Mouse (Mus musculus) stomach, embryonic 16.5 days (tissue): ENCODE results near the gene Cbfa2t2. TPM values are rescaled to one million over a fixed set of nuclear protein-coding genes. Genes with fewer than 3 reads are reported as not detected.

Source experiments
- ATAC-seq: fragments of 200-750 bp; cut with Nextera tagmentation; 2 replicates; pipeline ENCODE4 v1.8.0; 2017; ENCODE audit warnings: moderate number of reproducible peaks, moderate TSS enrichment; ENCODE audit not compliant: insufficient read depth, low FRiP score
- H3K27ac ChIP-seq: fragments of 300-500 bp; sonication (generic); 2 replicates; pipeline ENCODE4 v1.5.1; 2014; ENCODE audit warnings: low read length
- H3K27me3 ChIP-seq: fragments of 300-500 bp; sonication (generic); 2 replicates; pipeline ENCODE4 v1.6.1; 2014; ENCODE audit warnings: low read length, control low read depth, mixed read lengths; ENCODE audit not compliant: control insufficient read depth, insufficient read depth
- H3K36me3 ChIP-seq: fragments of 300-500 bp; sonication (generic); 2 replicates; pipeline ENCODE4 v1.6.1; 2014; ENCODE audit warnings: low read length; ENCODE audit not compliant: control insufficient read depth, insufficient read depth
- H3K4me1 ChIP-seq: fragments of 300-500 bp; sonication (generic); 2 replicates; pipeline ENCODE4 v1.6.1; 2014; ENCODE audit warnings: low read length, control low read depth, mixed read lengths; ENCODE audit not compliant: control insufficient read depth, insufficient read depth
- H3K4me2 ChIP-seq: fragments of 300-500 bp; sonication (generic); 2 replicates; pipeline ENCODE4 v1.6.1; 2014; ENCODE audit warnings: low read depth, low read length, mixed read lengths
- H3K4me3 ChIP-seq: fragments of 300-500 bp; sonication (generic); replicated peaks from 2 replicates; pipeline ENCODE4 v1.5.1; 2014; ENCODE audit warnings: mild to moderate bottlenecking, low read length
- H3K9ac ChIP-seq: fragments of 300-500 bp; sonication (generic); 2 replicates; pipeline ENCODE4 v1.6.1; 2014; ENCODE audit warnings: low read length
- H3K9me3 ChIP-seq: fragments of 300-500 bp; sonication (generic); replicated peaks from 2 replicates; pipeline ENCODE4 v1.6.1; 2016; ENCODE audit warnings: low read length, control low read depth; ENCODE audit not compliant: control insufficient read depth
- WGBS: fragments of 180-500 bp; shearing (Covaris S2); extraction: QIAGEN DNeasy Blood & Tissue Kit; methylation state at CpG from one replicate; pipeline ENCODE4 v1.1.7; 2014; 5-methylcytosine and 5-hydroxymethylcytosine counted together
- polyA plus RNA-seq: library from polyadenylated mRNA; unstranded; fragments of >200 nt; fragmentation: Nextera tagmentation; extraction: Ambion mirVana; gene quantifications from 2 replicates; pipeline ENCODE4 v1.2.1, GENCODE M21; 2015

Gene Cbfa2t2
- polyA plus RNA-seq, 1 experiment from 2014 or later = 32.8 TPM

DNA sequence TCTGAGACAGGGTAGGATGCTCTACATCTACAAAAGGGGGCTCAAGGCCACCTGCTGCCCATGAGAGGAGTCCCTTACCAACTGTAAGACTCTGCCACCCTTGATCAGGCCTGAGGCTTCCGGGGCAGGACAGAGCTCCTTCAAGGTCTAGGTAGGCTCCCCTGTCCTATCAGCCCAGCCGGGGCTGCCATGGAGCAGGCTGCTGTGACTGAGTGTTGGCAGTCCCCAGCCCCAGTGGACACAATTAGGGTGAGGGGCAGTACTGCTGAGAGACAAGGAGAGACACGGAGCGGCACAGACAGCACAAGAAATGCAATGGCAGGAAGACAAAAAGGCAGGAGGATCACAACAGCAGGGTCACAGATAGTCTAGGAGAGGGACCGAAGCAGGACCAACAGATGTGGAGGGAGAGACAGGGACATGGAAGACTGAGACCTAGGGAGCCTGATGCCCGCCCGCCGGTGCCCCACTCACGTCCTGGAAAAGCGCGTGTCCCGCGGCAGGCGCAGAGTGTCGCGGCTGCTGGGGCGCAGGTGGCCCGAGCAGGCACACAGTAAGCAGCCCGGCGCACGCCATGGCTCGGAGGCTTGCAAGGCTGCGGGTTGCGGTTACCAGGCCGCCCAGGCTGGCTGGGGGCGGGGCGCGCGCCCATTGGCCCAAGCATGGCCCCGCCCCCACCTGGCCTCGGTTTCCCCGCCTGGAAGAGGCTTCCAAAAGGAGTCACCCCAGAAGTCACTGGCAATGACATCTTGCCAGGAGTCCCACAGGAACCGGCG is 122.2 kb downstream of the Cbfa2t2 start, which contains the start of gene Necab3:
Gene Necab3, minus strand, starts transcription at position 627 of the 776 bp plus-strand sequence.
- Histone ChIP-seq H3K36me3 (peaks cover 16% of the 10 kb centered on the region), H3K9me3 (no peaks in the 10 kb centered on the region), H3K27me3 (no peaks in the 10 kb centered on the region), H3K9ac (peak within 1 kb of the TSS; percentile 47), H3K27ac (no peak within 1 kb of the TSS), H3K4me1 (peaks cover 14% of the 10 kb centered on the region), H3K4me3 (peak within 1 kb of the TSS; percentile 30), H3K4me2 (peak within 1 kb of the TSS; percentile 52)
- 8% methylated on average over 34 of the region's 34 CpGs for WGBS
- peak; percentile 15; the same call in 1 of the 2 replicates for ATAC-seq

DNA sequence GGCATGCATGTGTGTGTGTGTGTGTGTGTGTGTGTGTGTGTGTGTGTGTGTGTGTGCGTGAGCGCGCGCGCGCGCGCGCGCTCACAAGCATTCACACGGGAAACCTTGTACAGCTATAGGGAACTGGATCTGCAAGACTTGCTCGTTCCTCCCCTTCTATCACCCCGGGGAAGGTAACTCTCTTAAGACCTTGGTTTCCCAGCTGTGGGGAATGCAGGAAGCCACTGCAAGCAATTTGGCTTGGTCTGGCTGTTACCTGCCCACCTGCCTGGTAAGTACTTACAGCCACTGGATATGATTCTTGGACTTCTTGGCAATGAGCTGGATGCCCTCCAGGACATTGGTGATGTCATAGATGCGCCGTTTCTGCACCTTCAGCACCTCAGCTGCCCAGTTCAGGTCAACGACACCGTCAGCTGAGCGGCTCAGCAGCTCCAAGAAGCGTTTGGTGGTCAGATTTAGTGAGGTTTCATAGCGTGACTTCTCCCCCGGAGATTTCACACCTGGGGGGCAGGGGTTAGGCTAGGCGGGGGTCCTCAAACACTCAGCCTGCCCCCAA is 127.4 kb downstream of the Cbfa2t2 start:
- peaks cover 30% of the 10 kb centered on the region for H3K4me1 ChIP-seq
- H3K36me3 ChIP-seq = peaks cover 18% of the 10 kb centered on the region
- H3K4me3 ChIP-seq = no peak overlapping the region
- H3K4me2 ChIP-seq = no peak overlapping the region
- H3K9me3 ChIP-seq = no peaks in the 10 kb centered on the region
- 85% methylated on average over 22 of the region's 22 CpGs for WGBS
- no peak for ATAC-seq
- H3K27ac ChIP-seq = no peak overlapping the region
- H3K27me3 ChIP-seq = no peaks in the 10 kb centered on the region
- H3K9ac ChIP-seq = no peak overlapping the region

DNA sequence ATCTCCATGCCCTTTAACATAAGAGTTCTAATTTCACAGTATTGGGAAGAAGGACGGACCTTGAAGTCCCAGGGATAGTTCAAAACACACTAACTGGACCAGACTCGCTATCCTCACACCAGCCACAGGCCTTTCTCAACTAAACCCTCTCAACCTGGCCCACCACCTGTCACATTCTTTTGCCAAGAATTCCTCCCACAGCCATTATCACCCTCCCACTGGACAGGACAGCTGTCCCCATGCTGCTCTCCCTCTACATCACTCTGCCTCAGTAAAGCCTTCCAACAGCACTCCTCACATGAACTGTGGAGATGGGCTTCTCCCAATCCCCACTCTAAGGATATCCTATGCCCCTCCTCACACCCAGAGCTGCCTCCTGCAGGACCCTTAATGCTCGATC is 129.3 kb downstream of the Cbfa2t2 start:
- Histone ChIP-seq H3K36me3 (peaks cover 18% of the 10 kb centered on the region), H3K9ac (peak overlapping the region; percentile 1; the same call in 1 of the 2 replicates), H3K4me2 (no peak overlapping the region), H3K4me3 (no peak overlapping the region), H3K27me3 (no peaks in the 10 kb centered on the region), H3K4me1 (peaks cover 29% of the 10 kb centered on the region), H3K27ac (no peak overlapping the region), H3K9me3 (no peaks in the 10 kb centered on the region)
- no peak for ATAC-seq
- 80% methylated on average over 3 of the region's 3 CpGs for WGBS

DNA sequence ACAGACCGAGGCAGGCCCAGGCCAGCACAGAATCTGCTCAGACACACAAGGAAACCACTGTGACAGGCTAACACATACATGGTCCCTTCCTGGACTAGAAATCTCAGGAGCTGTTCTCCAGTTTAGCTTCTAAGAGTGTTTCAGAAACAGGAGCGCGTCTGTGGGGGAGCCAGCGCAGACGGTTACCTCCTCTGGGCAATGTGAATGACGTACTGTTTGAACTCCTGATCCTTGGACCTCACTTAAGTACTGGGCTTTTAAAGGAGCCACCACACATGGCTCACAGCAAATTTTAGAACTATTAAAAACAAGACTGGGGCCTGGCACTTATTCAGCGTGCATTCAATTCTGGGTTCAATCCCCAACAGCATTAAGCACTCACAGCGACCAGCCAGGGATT is 130.4 kb downstream of the Cbfa2t2 start:
- H3K36me3 ChIP-seq = peaks cover 14% of the 10 kb centered on the region
- no peaks in the 10 kb centered on the region for H3K27me3 ChIP-seq
- no peak overlapping the region for H3K4me3 ChIP-seq
- H3K9me3 ChIP-seq = no peaks in the 10 kb centered on the region
- peak overlapping the region; percentile 17 for H3K9ac ChIP-seq
- peak overlapping the region; percentile 34; the same call in 1 of the 2 replicates for H3K27ac ChIP-seq
- no peak for ATAC-seq
- peaks cover 37% of the 10 kb centered on the region for H3K4me1 ChIP-seq
- 0 out of 2 replicates have a peak overlapping the region, but pooled peaks have one; percentile 27 for H3K4me2 ChIP-seq
- 36% methylated on average over 8 of the region's 8 CpGs for WGBS

DNA sequence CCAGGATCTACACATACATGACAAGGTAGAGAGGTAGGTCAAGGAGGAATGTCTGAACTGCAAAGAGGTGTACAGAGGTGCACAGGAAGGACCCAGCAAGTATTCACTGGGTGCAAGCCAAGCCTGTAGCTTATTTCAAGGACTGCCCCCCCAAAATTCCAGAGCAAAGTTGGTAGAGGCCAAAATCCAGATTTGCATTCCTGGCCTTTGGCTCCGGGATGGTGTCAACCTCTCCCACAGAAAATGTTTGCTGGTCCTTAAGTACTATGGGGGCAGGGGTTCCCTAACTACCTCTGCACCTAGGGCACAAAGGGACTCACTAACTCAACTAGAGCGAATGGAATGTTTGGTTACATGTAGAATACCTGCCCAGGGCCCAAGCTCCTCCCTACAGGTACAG is 131.5 kb downstream of the Cbfa2t2 start:
- peak overlapping the region; percentile 88; the same call in 1 of the 2 replicates for H3K27ac ChIP-seq
- H3K27me3 ChIP-seq = no peaks in the 10 kb centered on the region
- peak overlapping the region; percentile 75 for H3K4me3 ChIP-seq
- 41% methylated on average over 2 of the region's 2 CpGs for WGBS
- peaks cover 7% of the 10 kb centered on the region for H3K36me3 ChIP-seq
- no peaks in the 10 kb centered on the region for H3K9me3 ChIP-seq
- peak overlapping the region; percentile 75; the same call in 1 of the 2 replicates for H3K9ac ChIP-seq
- peaks cover 42% of the 10 kb centered on the region for H3K4me1 ChIP-seq
- no peak for ATAC-seq
- H3K4me2 ChIP-seq = peak overlapping the region; percentile 76

DNA sequence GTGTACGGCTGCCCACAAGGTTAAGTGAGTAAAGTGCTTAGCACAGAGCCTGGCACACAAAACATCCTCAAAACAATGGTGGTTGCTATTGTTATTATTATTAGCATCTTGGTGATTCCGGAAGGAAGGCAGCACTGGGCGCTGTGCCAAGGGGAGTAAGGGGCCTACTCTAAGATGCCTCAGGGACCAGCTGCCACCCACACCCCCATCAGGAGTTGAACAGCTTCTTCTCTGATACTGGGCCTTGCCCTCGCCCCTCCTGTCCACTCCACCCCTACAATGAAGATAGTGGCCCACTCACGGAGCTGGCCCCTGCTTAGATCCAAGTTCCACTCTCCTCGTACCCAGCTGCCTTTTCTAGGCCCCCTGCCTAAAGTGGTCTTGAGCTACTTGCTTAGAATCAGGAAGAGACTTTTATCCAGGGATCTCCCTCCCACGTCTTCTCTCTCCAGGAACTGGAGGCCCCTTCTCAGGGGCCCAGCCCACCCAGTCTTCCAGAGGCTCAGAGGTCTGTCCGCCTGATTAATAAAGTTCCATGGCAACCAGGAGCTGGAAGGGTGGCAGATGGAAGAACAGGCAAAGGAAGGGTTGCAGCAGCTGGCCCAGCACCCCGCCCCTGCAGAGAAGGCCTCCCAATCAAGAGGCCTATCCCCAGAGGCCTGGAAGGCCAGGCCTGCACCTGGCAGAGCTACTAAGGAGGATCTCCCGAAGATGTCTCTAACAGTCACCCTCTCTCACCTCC is 132.2 kb downstream of the Cbfa2t2 start:
- H3K36me3 ChIP-seq = peaks cover 2% of the 10 kb centered on the region; the same call in 1 of the 2 replicates
- 17% methylated on average over 10 of the region's 10 CpGs for WGBS
- H3K9ac ChIP-seq = peak overlapping the region; percentile 75
- no peak for ATAC-seq
- H3K27ac ChIP-seq = peak overlapping the region; percentile 88
- no peaks in the 10 kb centered on the region for H3K9me3 ChIP-seq
- H3K4me2 ChIP-seq = peak overlapping the region; percentile 76
- peak overlapping the region; percentile 75 for H3K4me3 ChIP-seq
- no peaks in the 10 kb centered on the region for H3K27me3 ChIP-seq
- peaks cover 42% of the 10 kb centered on the region for H3K4me1 ChIP-seq

DNA sequence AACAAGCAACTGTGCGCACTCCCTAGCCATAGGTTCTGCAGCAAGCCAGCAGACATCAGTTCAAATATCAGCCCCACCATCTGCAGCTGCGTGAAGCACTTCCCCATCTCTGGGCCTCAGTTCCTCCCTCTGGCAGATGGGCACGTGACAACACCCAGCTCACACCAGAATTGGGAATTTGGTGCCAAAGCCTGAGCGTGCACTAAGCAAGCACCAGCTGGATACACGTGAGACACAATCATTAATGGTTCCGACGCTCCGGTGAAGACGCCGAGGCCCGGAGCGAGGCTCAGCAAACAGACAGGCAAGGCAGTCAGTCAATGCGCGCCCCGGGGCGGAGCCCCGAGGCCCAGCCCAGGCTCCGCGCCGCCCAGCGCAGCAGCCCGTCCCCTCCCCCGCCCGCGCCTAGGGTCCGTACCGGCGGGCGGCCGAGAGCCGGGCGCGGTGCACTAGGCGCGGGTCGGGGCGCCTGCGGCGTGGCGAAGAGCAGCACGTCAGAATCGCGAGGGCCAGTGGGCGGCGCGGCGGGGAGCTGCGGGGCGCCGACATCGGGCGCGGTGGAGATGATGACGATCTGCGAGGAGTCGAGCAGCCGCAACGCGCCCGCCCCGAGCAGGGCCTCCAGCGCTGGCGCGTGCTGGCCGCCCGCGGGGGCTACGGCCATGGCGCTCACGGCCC is 132.9 kb downstream of the Cbfa2t2 start:
- Histone ChIP-seq H3K4me1 (peaks cover 42% of the 10 kb centered on the region), H3K27ac (peak overlapping the region; percentile 88), H3K4me3 (peak overlapping the region; percentile 75), H3K27me3 (no peaks in the 10 kb centered on the region), H3K9me3 (no peaks in the 10 kb centered on the region), H3K36me3 (0 out of 2 replicates have a peak, but pooled peaks cover under 1% of the 10 kb centered on the region), H3K9ac (peak overlapping the region; percentile 75), H3K4me2 (peak overlapping the region; percentile 76)
- ATAC-seq = peak; percentile 83
- under 1% methylated on average over 66 of the region's 70 CpGs for WGBS

DNA sequence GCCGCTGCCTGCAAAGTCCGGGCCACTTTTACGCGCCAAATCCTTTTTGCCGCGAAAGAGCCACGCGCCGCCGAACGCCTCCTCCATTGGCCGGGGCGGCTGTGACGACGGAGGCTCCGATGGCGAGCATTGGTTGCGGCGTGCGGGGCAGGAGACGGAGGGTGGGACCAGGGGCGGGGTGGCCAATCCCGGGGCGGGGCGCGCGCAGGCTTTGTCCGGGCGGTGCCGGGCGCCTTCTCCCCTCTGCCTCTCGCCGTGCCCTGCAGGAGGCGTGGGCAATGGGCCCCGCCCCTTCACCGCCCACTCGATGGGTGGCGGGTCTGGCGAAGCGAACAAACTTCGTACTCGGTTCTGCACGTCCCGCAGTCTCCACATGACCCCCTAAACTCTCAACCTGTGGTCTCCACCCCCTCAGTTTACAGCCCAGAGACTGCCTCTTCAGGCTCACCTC is 133.6 kb downstream of the Cbfa2t2 start, which contains the start of gene E2f1:
Gene E2f1, minus strand, starts transcription at position 57 of the 451 bp plus-strand sequence.
- peak within 1 kb of the TSS; percentile 76 for H3K4me2 ChIP-seq
- peak within 1 kb of the TSS; percentile 75 for H3K4me3 ChIP-seq
- H3K4me1 ChIP-seq = peaks cover 42% of the 10 kb centered on the region
- WGBS = under 1% methylated on average over 44 of the region's 44 CpGs
- H3K27ac ChIP-seq = peak within 1 kb of the TSS; percentile 88
- H3K27me3 ChIP-seq = no peaks in the 10 kb centered on the region
- H3K9ac ChIP-seq = peak within 1 kb of the TSS; percentile 75
- no peaks in the 10 kb centered on the region for H3K9me3 ChIP-seq
- H3K36me3 ChIP-seq = no peaks in the 10 kb centered on the region
- ATAC-seq = peak; percentile 97
